Mouse (Mus musculus) brown adipose tissue, adult 24 weeks (tissue): ENCODE measurements around the gene Gm49380. TPM values are rescaled to one million over a fixed set of nuclear protein-coding genes. Genes with fewer than 3 reads are reported as not detected.

Experiments
- polyA plus RNA-seq: library from polyadenylated mRNA; stranded (reverse); fragments of >200 nt; gene quantifications from 2 replicates; pipeline ENCODE4 v1.2.4, GENCODE M21; 2012; ENCODE audit not compliant: missing spikeins, insufficient read depth, insufficient read length

Gene Gm49380
- polyA plus RNA-seq, 1 experiment = not detected

Other genes with a start within 250 kb of the Gm49380 start
- 13.4 and 13.9 TPM in 2 replicates for gene Thy1, start 70.1 kb downstream of the Gm49380 start, polyA plus RNA-seq
- gene Usp2, start 46.5 kb downstream of the Gm49380 start, polyA plus RNA-seq = 7.2 and 11.1 TPM in 2 replicates
- gene Mfrp, start 11.8 kb downstream of the Gm49380 start, polyA plus RNA-seq = not detected in 2 replicates
- 3.6 and 3.7 TPM in 2 replicates for gene C1qtnf5, start 6.3 kb downstream of the Gm49380 start, polyA plus RNA-seq
- gene Rnf26, start within 50 bp of the Gm49380 start, polyA plus RNA-seq = 8.7 and 10.4 TPM in 2 replicates
- gene Mcam, start 21.0 kb upstream of the Gm49380 start, polyA plus RNA-seq = 27.8 and 28.1 TPM in 2 replicates
- 10.8 and 11.6 TPM in 2 replicates for gene Cbl, start 120.5 kb upstream of the Gm49380 start, polyA plus RNA-seq
- not detected in 2 replicates for gene Ccdc153, start 127.2 kb upstream of the Gm49380 start, polyA plus RNA-seq
- gene Pdzd3, start 138.0 kb upstream of the Gm49380 start, polyA plus RNA-seq = not detected in 2 replicates
- 8.7 and 8.8 TPM in 2 replicates for gene Nlrx1, start 155.1 kb upstream of the Gm49380 start, polyA plus RNA-seq
- 0.36 TPM in 1 of 2 replicates, not detected in the other for gene Abcg4, start 175.1 kb upstream of the Gm49380 start, polyA plus RNA-seq
- 4.7 and 5.1 TPM in 2 replicates for gene Hinfp, start 192.2 kb upstream of the Gm49380 start, polyA plus RNA-seq
- gene C2cd2l, start 206.8 kb upstream of the Gm49380 start, polyA plus RNA-seq = 9.7 and 11.8 TPM in 2 replicates
- gene Dpagt1, start 212.5 kb upstream of the Gm49380 start, polyA plus RNA-seq = 14.6 and 17.9 TPM in 2 replicates
- gene H2afx, start 221.2 kb upstream of the Gm49380 start, polyA plus RNA-seq = 2.9 and 4.8 TPM in 2 replicates
- 58.0 and 61.8 TPM in 2 replicates for gene Hmbs, start 230.7 kb upstream of the Gm49380 start, polyA plus RNA-seq
- 19.2 and 25.3 TPM in 2 replicates for gene Vps11, start 248.2 kb upstream of the Gm49380 start, polyA plus RNA-seq